Mouse (Mus musculus) myocyte (in vitro differentiated cells): Measurements from ENCODE around the gene Anapc15.

Experiments
- CEBPB ChIP-seq: IDR thresholded peaks from 2 replicates; pipeline ENCODE4 v1.6.1; 2011; ENCODE audit warnings: mild to moderate bottlenecking, moderate library complexity; ENCODE audit not compliant: poor library complexity, insufficient read depth, severe bottlenecking
- MAX ChIP-seq: IDR thresholded peaks from one replicate; pipeline ENCODE4 v1.6.1; 2011; ENCODE audit warnings: low read depth, mild to moderate bottlenecking, control low read depth
- MYOD1 ChIP-seq, 3 experiments: IDR thresholded peaks; one replicate each; pipeline ENCODE4 v1.6.1; 2011; ENCODE audit warnings: control low read depth in 2 of 3, low read depth in 2 of 3, mild to moderate bottlenecking in 2 of 3, moderate library complexity in 1 of 3; ENCODE audit not compliant: insufficient read length in 2 of 3, control insufficient read depth in 1 of 3
- MYOG ChIP-seq, 3 experiments: IDR thresholded peaks; one replicate each; pipeline ENCODE4 v1.6.1; 2011; ENCODE audit warnings: control low read depth in 2 of 3, low read depth in 2 of 3, mild to moderate bottlenecking in 2 of 3; ENCODE audit not compliant: insufficient read length in 2 of 3, control insufficient read depth in 1 of 3, insufficient read depth in 1 of 3
- POLR2A ChIP-seq: IDR thresholded peaks from one replicate; pipeline ENCODE4 v1.6.1; 2011; ENCODE audit warnings: low read depth, mild to moderate bottlenecking, control low read depth, moderate library complexity; ENCODE audit not compliant: insufficient read length
- POLR2AphosphoS2 ChIP-seq: IDR thresholded peaks from one replicate; pipeline ENCODE4 v1.6.1; 2011; ENCODE audit warnings: low read depth, control low read depth; ENCODE audit not compliant: insufficient read length
- REST ChIP-seq: IDR thresholded peaks from one replicate; pipeline ENCODE4 v1.6.1; 2011; ENCODE audit warnings: mild to moderate bottlenecking, control low read depth, moderate library complexity; ENCODE audit not compliant: insufficient read depth, insufficient read length
- SRF ChIP-seq: IDR thresholded peaks from one replicate; pipeline ENCODE4 v1.6.1; 2011; ENCODE audit warnings: low read depth; ENCODE audit not compliant: control insufficient read depth, insufficient read length
- TCF12 ChIP-seq: IDR thresholded peaks from one replicate; pipeline ENCODE4 v1.6.1; 2011; ENCODE audit warnings: mild to moderate bottlenecking, control low read depth; ENCODE audit not compliant: poor library complexity, insufficient read depth, severe bottlenecking
- USF1 ChIP-seq: IDR thresholded peaks from one replicate; pipeline ENCODE4 v1.6.1; 2011; ENCODE audit warnings: low read depth, mild to moderate bottlenecking, control low read depth, moderate library complexity

GRCm38 (mm10) chr7:101933300-101933699 is 69.8 kb downstream of the Anapc15 start:
- no peak for TF ChIP-seq POLR2AphosphoS2
- no peak for TF ChIP-seq MYOD1 (IDR thresholded peaks at IDR 0.05; ENCODE audit: control insufficient read depth in 1 of 3, insufficient read length in 2 of 3, low read depth in 2 of 3)
- no peak for TF ChIP-seq POLR2A
- no peak for TF ChIP-seq TCF12
- TF ChIP-seq SRF: no peak
- TF ChIP-seq CEBPB: no peak
- TF ChIP-seq MAX: no peak
- TF ChIP-seq USF1: no peak
- no peak for TF ChIP-seq REST
- no peak for TF ChIP-seq MYOG (IDR thresholded peaks at IDR 0.05; ENCODE audit: control insufficient read depth in 1 of 3, insufficient read depth in 1 of 3, insufficient read length in 2 of 3, low read depth in 2 of 3)
